Mouse (Mus musculus): ENCODE measurements around the gene Mmp17. TPM values are rescaled to one million over a fixed set of nuclear protein-coding genes. Genes with fewer than 3 reads are reported as not detected.
A peak's percentile ranks its signal among the peaks of the same experiment; 100 is the strongest.

Gene Mmp17
- 4.5 and 5.5 TPM in 2 replicates for polyA plus RNA-seq (2011; ENCODE audit: insufficient read length, low read depth, missing spikeins)

DNA sequence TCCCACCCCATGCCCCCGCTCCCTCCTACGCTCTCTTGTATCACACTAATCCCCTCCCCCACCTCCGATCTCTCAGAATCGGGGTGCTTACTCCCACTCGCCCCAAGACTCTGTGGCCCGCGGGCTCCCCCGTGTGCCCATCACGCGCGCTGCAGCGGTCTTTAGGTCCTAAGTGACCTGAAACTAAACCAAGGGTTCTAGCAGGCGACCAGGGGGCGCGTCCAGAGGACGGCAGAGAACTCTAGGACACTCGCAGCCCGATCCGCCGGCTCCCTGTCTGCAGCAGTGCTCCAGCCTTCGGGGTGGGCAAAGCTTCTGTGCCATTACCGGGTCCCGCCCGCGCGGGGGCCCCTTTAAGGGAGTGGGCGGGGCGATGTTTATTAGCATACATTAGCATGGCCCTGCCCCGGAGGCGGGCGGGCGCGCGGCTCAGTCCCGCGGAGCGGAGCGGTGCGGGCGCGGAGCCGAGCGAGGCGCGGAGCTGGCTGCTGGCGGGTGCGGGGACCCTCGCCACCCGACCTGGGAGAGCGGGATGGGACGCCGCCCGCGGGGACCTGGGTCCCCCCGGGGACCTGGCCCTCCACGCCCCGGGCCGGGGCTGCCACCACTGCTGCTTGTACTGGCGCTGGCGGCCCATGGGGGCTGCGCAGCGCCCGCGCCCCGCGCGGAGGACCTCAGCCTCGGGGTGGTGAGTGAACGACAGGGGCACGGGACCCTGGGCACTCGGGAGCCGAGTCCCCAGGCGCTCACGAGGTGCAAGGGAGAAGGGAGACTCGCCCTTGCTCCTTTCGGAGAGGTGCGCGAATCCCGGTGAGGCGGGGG, at the start of gene Mmp17:
Gene Mmp17 (plus strand): TSS at position 409 of the 822 bp plus-strand sequence.
- 0 out of 2 replicates have a peak within 1 kb of the TSS, but pooled peaks have one; percentile 29 for H3K27ac ChIP-seq (ENCODE audit: insufficient read depth, low read length)
- H3K4me3 ChIP-seq (ENCODE audit: insufficient read depth, low read length), result peak within 1 kb of the TSS; percentile 65
- no peaks in the 10 kb centered on the region for H3K4me1 ChIP-seq (ENCODE audit: control insufficient read depth, insufficient read depth, low read length)
- TF ChIP-seq CTCF (IDR thresholded peaks at IDR 0.05; ENCODE audit: borderline replicate concordance, insufficient read depth, low read length), result peak; percentile 36; the same call in 1 of the 2 replicates
- peak; percentile 52; the same call in 1 of the 2 replicates for TF ChIP-seq POLR2A (IDR thresholded peaks at IDR 0.05; ENCODE audit: low read depth, low read length)

DNA sequence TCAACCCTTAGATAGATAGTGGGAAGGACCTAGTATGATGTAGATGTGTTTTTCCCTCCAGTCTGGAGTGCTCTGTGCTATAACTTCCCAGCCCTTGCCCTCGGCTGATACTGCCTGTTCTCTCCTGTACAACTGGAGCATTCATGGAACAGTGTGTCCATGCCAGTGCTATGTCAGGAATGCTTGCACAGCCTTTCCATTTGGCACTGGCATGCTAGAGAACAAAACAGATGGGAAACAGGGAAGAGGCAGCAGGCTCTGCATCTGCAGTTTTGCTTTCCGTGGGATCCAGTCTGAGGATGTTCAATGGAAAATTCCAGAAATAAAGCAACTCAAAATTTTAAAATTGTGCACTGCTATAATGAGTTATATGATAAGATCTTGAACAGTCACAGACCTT, 49.5 kb upstream of the Mmp17 start:
- TF ChIP-seq CTCF (IDR thresholded peaks at IDR 0.05; ENCODE audit: borderline replicate concordance, insufficient read depth, low read length) (no peak), POLR2A (IDR thresholded peaks at IDR 0.05; ENCODE audit: low read depth, low read length) (no peak)
- peaks cover 15% of the 10 kb centered on the region for H3K4me1 ChIP-seq (ENCODE audit: control insufficient read depth, insufficient read depth, low read length)

DNA sequence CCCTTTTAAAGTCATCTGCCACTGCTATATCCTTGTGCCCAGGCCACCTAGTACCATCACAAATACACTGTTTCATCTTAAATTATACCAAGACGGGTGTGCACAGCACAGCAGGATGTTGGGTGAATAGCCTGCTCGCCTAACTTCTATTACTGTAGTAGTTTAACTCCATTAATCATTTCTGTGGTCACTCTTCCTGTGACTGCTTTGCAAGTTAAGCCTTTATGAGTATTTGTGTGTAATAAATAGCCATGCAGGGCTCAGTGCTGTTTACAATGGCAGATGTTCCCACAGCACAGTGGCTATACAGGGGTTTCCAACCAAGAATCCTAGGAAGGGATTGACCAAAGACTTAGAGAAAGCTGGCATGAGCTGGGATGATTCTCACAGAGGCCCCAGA, 48.9 kb upstream of the Mmp17 start:
- peaks cover 10% of the 10 kb centered on the region for H3K4me1 ChIP-seq (ENCODE audit: control insufficient read depth, insufficient read depth, low read length)
- TF ChIP-seq CTCF (IDR thresholded peaks at IDR 0.05; ENCODE audit: borderline replicate concordance, insufficient read depth, low read length) (no peak), POLR2A (IDR thresholded peaks at IDR 0.05; ENCODE audit: low read depth, low read length) (no peak)
- no peak overlapping the region for H3K27ac ChIP-seq (ENCODE audit: insufficient read depth, low read length)
- H3K4me3 ChIP-seq (ENCODE audit: insufficient read depth, low read length), result no peak overlapping the region

More for the DNA sequence above, 49.5 kb upstream of the Mmp17 start:
- no peak overlapping the region for H3K27ac ChIP-seq (ENCODE audit: insufficient read depth, low read length)
- H3K4me3 ChIP-seq (ENCODE audit: insufficient read depth, low read length), result no peak overlapping the region

DNA sequence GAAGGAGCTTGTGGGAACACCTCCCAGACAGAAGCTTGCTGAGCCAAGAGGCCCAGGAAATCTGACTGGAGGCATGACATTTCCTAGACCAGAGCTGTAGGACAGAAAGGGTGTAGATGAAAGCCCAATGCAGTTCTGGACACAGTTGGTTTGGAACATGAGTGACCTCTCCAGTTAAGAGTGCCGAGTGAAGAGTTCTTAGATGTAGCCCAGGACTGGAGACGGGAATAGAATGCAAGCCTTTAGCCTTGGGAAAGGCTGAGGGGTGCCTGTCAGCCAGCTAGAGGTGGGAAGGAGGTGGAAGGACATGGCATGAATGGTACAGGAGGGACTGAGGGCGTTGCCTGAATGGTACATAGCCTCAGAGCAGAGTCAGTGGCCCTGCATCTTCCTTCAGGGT, 48.5 kb upstream of the Mmp17 start:
- Histone ChIP-seq H3K4me3 (ENCODE audit: insufficient read depth, low read length) (no peak overlapping the region), H3K4me1 (ENCODE audit: control insufficient read depth, insufficient read depth, low read length) (peaks cover 10% of the 10 kb centered on the region), H3K27ac (ENCODE audit: insufficient read depth, low read length) (no peak overlapping the region)
- no peak for TF ChIP-seq CTCF (IDR thresholded peaks at IDR 0.05; ENCODE audit: borderline replicate concordance, insufficient read depth, low read length)
- no peak for TF ChIP-seq POLR2A (IDR thresholded peaks at IDR 0.05; ENCODE audit: low read depth, low read length)

DNA sequence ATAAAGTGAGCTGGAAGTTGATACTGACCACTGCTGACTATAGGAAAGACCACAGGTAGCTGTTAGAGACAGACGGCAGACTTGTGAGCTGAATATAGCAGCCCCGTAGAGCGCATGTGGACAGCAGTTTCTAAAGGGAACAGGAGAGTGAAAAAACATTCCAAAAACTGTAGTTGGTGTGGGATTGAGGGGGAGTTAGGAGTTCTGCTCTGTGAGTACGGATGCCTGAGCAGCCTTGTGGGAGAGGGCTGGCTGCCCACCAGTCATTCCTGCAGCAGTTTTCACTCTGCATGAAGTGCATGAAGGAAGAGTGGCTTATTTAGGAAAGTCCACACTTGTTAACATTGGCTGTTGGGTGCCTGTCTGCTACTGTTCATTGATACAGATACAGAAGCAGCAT, 45.1 kb upstream of the Mmp17 start:
- TF ChIP-seq CTCF (IDR thresholded peaks at IDR 0.05; ENCODE audit: borderline replicate concordance, insufficient read depth, low read length) (no peak), POLR2A (IDR thresholded peaks at IDR 0.05; ENCODE audit: low read depth, low read length) (no peak)
- Histone ChIP-seq H3K4me3 (ENCODE audit: insufficient read depth, low read length) (no peak overlapping the region), H3K4me1 (ENCODE audit: control insufficient read depth, insufficient read depth, low read length) (peaks cover 4% of the 10 kb centered on the region), H3K27ac (ENCODE audit: insufficient read depth, low read length) (no peak overlapping the region)

DNA sequence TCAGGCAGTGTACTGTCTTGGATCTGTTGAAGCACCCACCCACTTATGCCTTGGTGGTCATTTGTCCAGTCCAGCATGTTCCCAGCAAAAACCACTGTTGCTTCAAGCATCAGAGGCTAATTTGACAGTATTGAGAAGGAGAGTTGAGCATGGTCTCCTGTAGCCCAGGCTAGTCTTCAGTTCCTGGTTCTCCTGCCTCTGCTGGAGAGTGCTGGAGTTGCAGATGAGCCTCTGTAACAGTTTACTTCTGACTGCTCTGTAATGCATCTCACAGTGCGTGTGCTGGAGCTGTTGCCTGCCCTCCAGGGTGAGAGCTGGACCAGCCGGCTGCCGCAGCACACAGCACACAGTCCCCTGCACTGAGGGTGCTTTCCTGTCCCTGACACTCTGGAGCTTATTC, 41.7 kb upstream of the Mmp17 start:
- TF ChIP-seq CTCF (IDR thresholded peaks at IDR 0.05; ENCODE audit: borderline replicate concordance, insufficient read depth, low read length) (0 out of 2 replicates have a peak, but pooled peaks have one; percentile 1), POLR2A (IDR thresholded peaks at IDR 0.05; ENCODE audit: low read depth, low read length) (no peak)
- Histone ChIP-seq H3K27ac (ENCODE audit: insufficient read depth, low read length) (no peak overlapping the region), H3K4me3 (ENCODE audit: insufficient read depth, low read length) (no peak overlapping the region), H3K4me1 (ENCODE audit: control insufficient read depth, insufficient read depth, low read length) (no peaks in the 10 kb centered on the region; the same call in 1 of the 2 replicates)

DNA sequence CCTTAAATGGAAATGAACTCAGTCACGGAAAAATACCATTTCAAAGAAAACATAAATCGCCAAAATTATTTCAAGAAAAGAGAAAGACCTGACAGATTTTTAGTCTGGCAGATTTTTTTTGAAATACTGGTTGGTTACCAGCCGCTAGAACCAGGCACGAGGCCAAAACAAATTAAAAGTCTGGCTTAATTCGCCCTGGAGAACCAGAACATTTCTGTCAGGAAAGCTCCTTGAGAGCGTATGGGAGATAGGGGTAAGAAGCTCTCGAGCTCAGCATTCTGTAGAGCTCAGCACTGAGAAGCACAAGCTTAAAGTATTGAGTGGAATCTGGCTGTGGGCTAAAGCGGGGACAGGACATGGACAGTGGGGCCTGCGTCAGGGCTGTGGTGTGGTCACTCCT, 38.2 kb upstream of the Mmp17 start:
- Histone ChIP-seq H3K4me1 (ENCODE audit: control insufficient read depth, insufficient read depth, low read length) (no peaks in the 10 kb centered on the region), H3K27ac (ENCODE audit: insufficient read depth, low read length) (0 out of 2 replicates have a peak overlapping the region, but pooled peaks have one; percentile 8)
- TF ChIP-seq CTCF (IDR thresholded peaks at IDR 0.05; ENCODE audit: borderline replicate concordance, insufficient read depth, low read length), result no peak
- TF ChIP-seq POLR2A (IDR thresholded peaks at IDR 0.05; ENCODE audit: low read depth, low read length), result no peak

DNA sequence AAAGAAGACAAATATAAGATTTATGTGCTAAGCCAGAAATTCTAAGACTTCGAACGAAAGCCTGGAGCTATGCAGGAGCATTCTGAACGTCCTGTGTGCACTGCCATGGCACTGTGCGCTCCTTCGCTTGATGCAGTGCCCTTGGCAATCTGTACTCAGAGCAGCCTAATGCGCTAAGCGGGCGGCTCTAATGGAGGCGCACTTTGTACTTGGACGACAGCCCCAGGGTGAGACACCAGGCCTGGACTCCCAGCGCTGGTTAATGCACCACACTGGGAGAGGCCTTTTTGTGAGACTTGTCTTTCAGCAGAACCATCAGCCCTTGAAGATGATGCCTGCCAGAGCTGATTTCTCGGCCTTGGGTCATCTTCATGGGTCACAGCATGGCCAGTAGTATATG, 34.3 kb upstream of the Mmp17 start:
- Histone ChIP-seq H3K4me1 (ENCODE audit: control insufficient read depth, insufficient read depth, low read length) (no peaks in the 10 kb centered on the region), H3K4me3 (ENCODE audit: insufficient read depth, low read length) (no peak overlapping the region), H3K27ac (ENCODE audit: insufficient read depth, low read length) (no peak overlapping the region)
- TF ChIP-seq CTCF (IDR thresholded peaks at IDR 0.05; ENCODE audit: borderline replicate concordance, insufficient read depth, low read length) (no peak), POLR2A (IDR thresholded peaks at IDR 0.05; ENCODE audit: low read depth, low read length) (no peak)

More for the DNA sequence above, 38.2 kb upstream of the Mmp17 start:
- H3K4me3 ChIP-seq (ENCODE audit: insufficient read depth, low read length), result no peak overlapping the region

DNA sequence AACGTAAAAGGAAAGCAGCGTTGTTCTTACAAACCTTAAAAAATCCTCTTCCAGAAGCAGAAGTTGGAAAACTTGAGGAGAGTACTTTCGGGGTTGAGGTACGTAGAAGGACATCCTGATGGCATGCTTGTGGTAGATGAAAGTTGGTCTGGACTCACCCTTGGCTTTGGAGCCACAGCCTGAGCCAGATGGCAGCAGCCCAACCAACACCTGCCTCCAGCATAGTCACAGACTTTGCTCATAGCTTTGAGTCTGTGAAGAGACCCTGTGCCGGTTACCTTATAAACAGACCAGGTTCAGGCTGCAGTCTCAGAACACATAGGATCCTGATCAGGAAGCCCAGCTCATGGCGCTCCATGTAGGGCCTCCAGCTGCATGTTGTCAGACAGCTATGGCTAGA, 33.2 kb upstream of the Mmp17 start:
- no peak for TF ChIP-seq POLR2A (IDR thresholded peaks at IDR 0.05; ENCODE audit: low read depth, low read length)
- no peak overlapping the region for H3K4me3 ChIP-seq (ENCODE audit: insufficient read depth, low read length)
- no peaks in the 10 kb centered on the region for H3K4me1 ChIP-seq (ENCODE audit: control insufficient read depth, insufficient read depth, low read length)
- no peak overlapping the region for H3K27ac ChIP-seq (ENCODE audit: insufficient read depth, low read length)

DNA sequence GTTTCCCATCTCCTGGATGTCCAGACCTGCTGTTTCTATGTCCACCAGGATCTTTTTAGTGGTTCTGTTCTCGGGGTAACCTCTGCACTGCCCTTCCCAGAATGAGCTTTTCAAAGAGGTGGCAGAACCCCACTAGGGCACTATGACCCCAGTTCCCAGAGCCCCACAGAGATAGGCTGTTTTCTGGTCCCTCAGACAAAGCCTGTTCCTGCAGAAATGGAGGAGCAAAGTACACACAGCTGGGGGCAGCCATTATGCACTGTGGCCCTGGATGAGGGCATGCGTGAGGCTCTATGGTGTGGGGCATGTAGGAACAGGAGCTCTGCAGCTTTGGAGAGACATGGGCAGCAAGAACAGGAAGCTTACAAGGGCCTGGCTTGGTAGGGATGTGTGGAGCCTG, 32.0 kb upstream of the Mmp17 start:
- TF ChIP-seq POLR2A (IDR thresholded peaks at IDR 0.05; ENCODE audit: low read depth, low read length), result no peak
- TF ChIP-seq CTCF (IDR thresholded peaks at IDR 0.05; ENCODE audit: borderline replicate concordance, insufficient read depth, low read length), result no peak
- Histone ChIP-seq H3K27ac (ENCODE audit: insufficient read depth, low read length) (no peak overlapping the region), H3K4me1 (ENCODE audit: control insufficient read depth, insufficient read depth, low read length) (no peaks in the 10 kb centered on the region), H3K4me3 (ENCODE audit: insufficient read depth, low read length) (no peak overlapping the region)

All from embryonic fibroblast, embryonic 13.5 days (primary cell).